Mouse (Mus musculus) adrenal gland, adult 18-20 months (tissue): ENCODE data around the gene Gm29427. TPM values are rescaled to one million over a fixed set of nuclear protein-coding genes. Genes with fewer than 3 reads are reported as not detected.

Source experiments
- DNase-seq, 2 experiments: peaks; one replicate each; pipeline ENCODE4 v3.0.0; 2021 to 2022; ENCODE audit warnings: low spot score in 2 of 2
- total RNA-seq, 2 experiments: library from RNA; stranded (reverse); gene quantifications; 1 replicate in 1 of 2; 2 replicates in 1 of 2; pipeline ENCODE4 v1.2.3; 2021

Gm29427 gene
- total RNA-seq, 2 experiments from 2014 or later = 0.38 TPM; not detected in 1

GRCm38 (mm10) chr1:130732706-130733658, 17.4 kb upstream of the Gm29427 start:
- no peak for DNase-seq

- peak in 1 of 2 experiments; percentile 37 for DNase-seq
Observed at GRCm38 (mm10) chr1:130731741-130732337, 16.2 kb upstream of the Gm29427 start, which contains the start of gene AA986860. TSS of gene AA986860 (plus strand) at chr1:130731976.

GRCm38 (mm10) chr1:130729153-130729552, 13.6 kb upstream of the Gm29427 start, which contains the start of gene Pfkfb2:
TSS of gene Pfkfb2 (minus strand) at chr1:130729253.
- no peak for DNase-seq

- DNase-seq = no peak
Observed at GRCm38 (mm10) chr1:130728708-130729107, 13.1 kb upstream of the Gm29427 start.

- DNase-seq = no peak
Observed at GRCm38 (mm10) chr1:130728070-130728469, 12.5 kb upstream of the Gm29427 start.

- DNase-seq = no peak
Observed at GRCm38 (mm10) chr1:130726396-130726795, 10.8 kb upstream of the Gm29427 start.

GRCm38 (mm10) chr1:130724206-130724605, 8.6 kb upstream of the Gm29427 start:
- no peak for DNase-seq

- DNase-seq = peak; percentile 88 to 90
Observed at GRCm38 (mm10) chr1:130717291-130717871, 1.8 kb upstream of the Gm29427 start, which contains the start of gene Yod1. TSS of gene Yod1 (plus strand) at chr1:130717327.

- DNase-seq = peak; percentile 34 to 57
Observed at GRCm38 (mm10) chr1:130716513-130717290, 1.1 kb upstream of the Gm29427 start.

GRCm38 (mm10) chr1:130716218-130716512, 566 bp upstream of the Gm29427 start:
- DNase-seq = peak in 1 of 2 experiments; percentile 34

GRCm38 (mm10) chr1:130714046-130714445, 1.6 kb downstream of the Gm29427 start:
- DNase-seq = no peak

GRCm38 (mm10) chr1:130710283-130711080, 5.1 kb downstream of the Gm29427 start:
- DNase-seq = no peak

- no peak for DNase-seq
Observed at GRCm38 (mm10) chr1:130703613-130704012, 12.0 kb downstream of the Gm29427 start.

- no peak for DNase-seq
Observed at GRCm38 (mm10) chr1:130701976-130702375, 13.6 kb downstream of the Gm29427 start.

- DNase-seq = no peak
Observed at GRCm38 (mm10) chr1:130699937-130700633, 15.5 kb downstream of the Gm29427 start.

GRCm38 (mm10) chr1:130698601-130699000, 17.0 kb downstream of the Gm29427 start:
- no peak for DNase-seq

GRCm38 (mm10) chr1:130683905-130684304, 31.7 kb downstream of the Gm29427 start:
- no peak for DNase-seq

- no peak for DNase-seq
Observed at GRCm38 (mm10) chr1:130681656-130682413, 33.8 kb downstream of the Gm29427 start.

- DNase-seq = no peak
Observed at GRCm38 (mm10) chr1:130681075-130681474, 34.5 kb downstream of the Gm29427 start.
